Mouse (Mus musculus) G1E (cell line): ENCODE results near the gene Large2. TPM values are rescaled to one million over a fixed set of nuclear protein-coding genes. Genes with fewer than 3 reads are reported as not detected.

ENCODE experiments used
- ATAC-seq: 2 replicates; pipeline ENCODE4 v1.8.0; 2016; ENCODE audit warnings: mild to moderate bottlenecking; ENCODE audit not compliant: insufficient number of reproducible peaks, poor library complexity, low FRiP score, severe bottlenecking; ENCODE audit errors: extremely low read depth
- DNase-seq: peaks from one replicate; pipeline ENCODE4 v3.0.0; 2012; ENCODE audit warnings: low spot score
- H3K27me3 ChIP-seq: 2 replicates; pipeline ENCODE4 v1.6.1; 2012; ENCODE audit warnings: mild to moderate bottlenecking, low read length, inconsistent platforms; ENCODE audit not compliant: insufficient read depth
- H3K36me3 ChIP-seq: replicated peaks from 2 replicates; pipeline ENCODE3; 2012; ENCODE audit warnings: mild to moderate bottlenecking, inconsistent platforms
- H3K4me1 ChIP-seq: 2 replicates; pipeline ENCODE4 v1.6.1; 2012; ENCODE audit warnings: low read depth, low read length, inconsistent platforms, mixed read lengths; ENCODE audit not compliant: insufficient read depth
- H3K4me3 ChIP-seq: 2 replicates; pipeline ENCODE4 v1.5.1; 2012; ENCODE audit warnings: low read depth, mild to moderate bottlenecking, inconsistent platforms, low read length, moderate library complexity, mixed read lengths
- H3K9me3 ChIP-seq: replicated peaks from 2 replicates; pipeline ENCODE4 v1.6.1; 2012; ENCODE audit warnings: inconsistent platforms
- CTCF ChIP-seq: IDR thresholded peaks from 2 replicates; pipeline ENCODE4 v1.5.1; 2012; ENCODE audit warnings: low read depth, low read length, inconsistent platforms, mixed read lengths
- GATA1 ChIP-seq: IDR thresholded peaks from 2 replicates; pipeline ENCODE4 v1.6.1; 2012; ENCODE audit warnings: borderline replicate concordance, low read length, inconsistent platforms, mixed read lengths
- GATA2 ChIP-seq: IDR thresholded peaks from 2 replicates; pipeline ENCODE4 v1.6.1; 2012; ENCODE audit warnings: low read depth, low read length, inconsistent platforms, borderline replicate concordance
- POLR2AphosphoS5 ChIP-seq: IDR thresholded peaks from 2 replicates; pipeline ENCODE4 v1.6.1; 2012; ENCODE audit warnings: low read depth, low read length, inconsistent platforms; ENCODE audit not compliant: insufficient replicate concordance
- TAL1 ChIP-seq: conservative IDR thresholded peaks from 2 replicates; pipeline ENCODE4 v1.6.1; 2012; ENCODE audit warnings: low read depth, low read length, inconsistent platforms, mixed read lengths
- polyA plus RNA-seq: library from polyadenylated mRNA; stranded (reverse); fragments of >175 nt; gene quantifications from 2 replicates; pipeline ENCODE4 v1.2.3, GENCODE M21; 2012
- total RNA-seq, 2 experiments: library from RNA; stranded (forward) in 1 of 2; stranded (reverse) in 1 of 2; fragments of 200-1000 nt in 1 of 2; fragments of >200 nt in 1 of 2; fragmentation: Nextera tagmentation in 1 of 2; gene quantifications; 2 replicates each; pipeline ENCODE4 v1.2.3; 2014 to 2017

Gene Large2
- total and polyA plus RNA-seq, 3 experiments: 0.05 TPM; not detected in 2

- Histone ChIP-seq H3K9me3 (no peaks in the 10 kb centered on the region), H3K36me3 (peaks cover 76% of the 10 kb centered on the region)
- TF ChIP-seq TAL1 (no peak), GATA1 (no peak), GATA2 (no peak), POLR2AphosphoS5 (no peak), CTCF (no peak)
Measured at GRCm38 (mm10) chr2:92381161-92381560, 6.5 kb upstream of the Large2 start.

GRCm38 (mm10) chr2:92380495-92381050 lies 5.9 kb upstream of the Large2 start:
- Histone ChIP-seq H3K9me3 (no peaks in the 10 kb centered on the region), H3K4me1 (peaks cover 27% of the 10 kb centered on the region), H3K27me3 (peaks cover 13% of the 10 kb centered on the region), H3K4me3 (no peak overlapping the region), H3K36me3 (peaks cover 76% of the 10 kb centered on the region)
- no peak for TF ChIP-seq GATA2
- TF ChIP-seq CTCF: no peak
- no peak for TF ChIP-seq POLR2AphosphoS5
- no peak for TF ChIP-seq GATA1
- TF ChIP-seq TAL1: no peak
- DNase-seq: no peak
- ATAC-seq: no peak

More at GRCm38 (mm10) chr2:92381161-92381560, 6.5 kb upstream of the Large2 start:
- Histone ChIP-seq H3K27me3 (peaks cover 19% of the 10 kb centered on the region), H3K4me1 (peaks cover 22% of the 10 kb centered on the region), H3K4me3 (no peak overlapping the region)
- ATAC-seq: no peak
- DNase-seq: no peak

- peaks cover 24% of the 10 kb centered on the region for H3K4me1 ChIP-seq
- H3K27me3 ChIP-seq: peaks cover 7% of the 10 kb centered on the region
- H3K9me3 ChIP-seq: no peaks in the 10 kb centered on the region
- ATAC-seq: no peak
- H3K36me3 ChIP-seq: peaks cover 76% of the 10 kb centered on the region
- no peak for DNase-seq
- no peak for TF ChIP-seq GATA1
- TF ChIP-seq TAL1: no peak
- TF ChIP-seq GATA2: no peak
- TF ChIP-seq POLR2AphosphoS5: no peak
- TF ChIP-seq CTCF: no peak
- no peak overlapping the region for H3K4me3 ChIP-seq
Measured at GRCm38 (mm10) chr2:92379783-92380494, 5.3 kb upstream of the Large2 start.

- peaks cover 37% of the 10 kb centered on the region for H3K4me1 ChIP-seq
- H3K4me3 ChIP-seq: no peak overlapping the region
- ATAC-seq (no peak), DNase-seq (no peak)
- no peaks in the 10 kb centered on the region for H3K9me3 ChIP-seq
- TF ChIP-seq POLR2AphosphoS5: no peak
- no peak for TF ChIP-seq TAL1
- no peak for TF ChIP-seq GATA1
- no peak for TF ChIP-seq GATA2
- TF ChIP-seq CTCF: no peak
- H3K27me3 ChIP-seq: peaks cover 9% of the 10 kb centered on the region
- H3K36me3 ChIP-seq: peaks cover 61% of the 10 kb centered on the region
Measured at GRCm38 (mm10) chr2:92377320-92377719, 2.7 kb upstream of the Large2 start.

- TF ChIP-seq CTCF (no peak), GATA2 (no peak), POLR2AphosphoS5 (no peak), TAL1 (no peak), GATA1 (no peak)
- Histone ChIP-seq H3K4me1 (peaks cover 37% of the 10 kb centered on the region), H3K27me3 (peaks cover 19% of the 10 kb centered on the region), H3K9me3 (no peaks in the 10 kb centered on the region), H3K36me3 (peaks cover 50% of the 10 kb centered on the region), H3K4me3 (peak overlapping the region; percentile 93)
- DNase-seq (no peak), ATAC-seq (no peak)
Measured at GRCm38 (mm10) chr2:92376300-92376699, 1.6 kb upstream of the Large2 start.

- Histone ChIP-seq H3K4me3 (peak overlapping the region; percentile 93), H3K27me3 (peaks cover 25% of the 10 kb centered on the region), H3K4me1 (peaks cover 38% of the 10 kb centered on the region), H3K9me3 (no peaks in the 10 kb centered on the region), H3K36me3 (peaks cover 45% of the 10 kb centered on the region)
- ATAC-seq: no peak
- no peak for DNase-seq
- TF ChIP-seq GATA2: no peak
- no peak for TF ChIP-seq TAL1
- TF ChIP-seq CTCF: no peak
- TF ChIP-seq POLR2AphosphoS5: no peak
- TF ChIP-seq GATA1: no peak
Measured at GRCm38 (mm10) chr2:92375788-92376187, 1.1 kb upstream of the Large2 start.

- Histone ChIP-seq H3K4me3 (peak overlapping the region; percentile 93), H3K9me3 (no peaks in the 10 kb centered on the region), H3K4me1 (peaks cover 42% of the 10 kb centered on the region), H3K36me3 (peaks cover 39% of the 10 kb centered on the region), H3K27me3 (peaks cover 31% of the 10 kb centered on the region)
- ATAC-seq (peak; percentile 99), DNase-seq (peak; percentile 100)
- TF ChIP-seq GATA1 (no peak), POLR2AphosphoS5 (no peak), GATA2 (no peak), CTCF (no peak), TAL1 (no peak)
Measured at GRCm38 (mm10) chr2:92375099-92375623, 492 bp upstream of the Large2 start.
